Mouse (Mus musculus): ENCODE measurements around the gene Rgl2. TPM values are rescaled to one million over a fixed set of nuclear protein-coding genes. Genes with fewer than 3 reads are reported as not detected.
"Not testable (repeated sequence)": the region's sequence is repeated elsewhere in the genome, so short reads cannot be mapped to it uniquely, and the experiment has no call there.

The Rgl2 gene
- polyA plus RNA-seq, 1 experiment from 2014 or later, result 47.2 TPM

DNA sequence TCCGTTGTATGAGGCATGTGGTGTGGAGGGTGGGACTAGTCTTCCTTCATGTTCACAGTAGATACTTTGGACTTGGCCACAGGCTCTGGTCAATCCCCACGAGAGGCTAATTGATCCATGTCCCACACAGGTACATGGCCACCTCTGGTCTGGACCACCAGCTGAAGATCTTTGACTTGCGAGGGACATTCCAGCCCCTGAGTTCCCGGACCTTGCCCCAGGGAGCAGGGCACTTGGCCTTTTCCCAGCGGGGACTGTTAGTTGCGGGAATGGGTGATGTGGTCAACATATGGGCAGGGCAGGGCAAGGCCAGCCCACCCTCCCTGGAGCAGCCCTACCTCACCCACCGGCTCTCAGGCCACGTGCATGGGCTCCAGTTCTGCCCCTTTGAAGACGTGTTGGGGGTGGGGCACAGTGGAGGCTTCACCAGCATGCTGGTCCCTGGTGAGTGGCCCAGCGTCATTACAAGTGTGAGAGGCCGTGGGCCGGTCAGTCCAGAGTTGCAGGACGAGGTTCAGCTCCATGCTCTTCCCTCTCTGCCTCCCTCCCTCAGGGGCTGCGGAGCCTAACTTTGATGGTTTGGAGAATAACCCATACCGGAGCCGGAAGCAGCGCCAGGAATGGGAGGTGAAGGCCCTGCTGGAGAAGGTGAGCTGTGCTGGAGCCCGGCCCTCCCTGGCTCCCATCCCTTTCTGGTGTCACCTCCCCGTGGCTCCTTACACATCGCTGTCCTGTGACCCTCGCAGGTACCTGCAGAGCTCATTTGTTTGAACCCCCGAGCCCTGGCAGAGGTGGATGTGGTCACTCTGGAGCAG is 19.0 kb downstream of the Rgl2 start:
- no peaks in the 10 kb centered on the region for H3K27me3 ChIP-seq
- H3K4me3 ChIP-seq, result no peak overlapping the region
- no peak overlapping the region for H3K9ac ChIP-seq (replicated peaks)
- H3K9me3 ChIP-seq, result no peaks in the 10 kb centered on the region
- no peak for ATAC-seq (replicated peaks)
- 90% methylated on average over 22 of the region's 22 CpGs for WGBS
- peaks cover 41% of the 10 kb centered on the region for H3K4me1 ChIP-seq
- H3K36me3 ChIP-seq, result peaks cover 58% of the 10 kb centered on the region
- H3K4me2 ChIP-seq (replicated peaks), result no peak overlapping the region
- H3K27ac ChIP-seq (replicated peaks), result no peak overlapping the region

GRCm38 (mm10) chr17:33948905-33949537 is 19.7 kb downstream of the Rgl2 start:
- WGBS, result 91% methylated on average over 19 of the region's 19 CpGs
- Histone ChIP-seq H3K36me3 (peaks cover 57% of the 10 kb centered on the region), H3K4me1 (peaks cover 48% of the 10 kb centered on the region), H3K9me3 (no peaks in the 10 kb centered on the region), H3K27ac (replicated peaks) (no peak overlapping the region), H3K9ac (replicated peaks) (no peak overlapping the region), H3K4me2 (replicated peaks) (no peak overlapping the region), H3K4me3 (no peak overlapping the region), H3K27me3 (no peaks in the 10 kb centered on the region)
- no peak for ATAC-seq (replicated peaks)

- Histone ChIP-seq H3K4me1 (peaks cover 56% of the 10 kb centered on the region), H3K27me3 (no peaks in the 10 kb centered on the region), H3K27ac (replicated peaks) (peak overlapping the region; percentile 88; the same call in 1 of the 2 replicates), H3K9ac (replicated peaks) (peak overlapping the region; percentile 71), H3K36me3 (peaks cover 45% of the 10 kb centered on the region), H3K9me3 (no peaks in the 10 kb centered on the region), H3K4me2 (replicated peaks) (peak overlapping the region; percentile 93), H3K4me3 (peak overlapping the region; percentile 57)
- ATAC-seq (replicated peaks), result no peak
- WGBS, result 74% methylated on average over 10 of the region's 10 CpGs
Observed at GRCm38 (mm10) chr17:33950131-33950625, 20.8 kb downstream of the Rgl2 start.

GRCm38 (mm10) chr17:33951021-33951946 is 21.9 kb downstream of the Rgl2 start, which contains the start of gene B3galt4:
Gene B3galt4 (minus strand): TSS chr17:33951488.
- Histone ChIP-seq H3K9me3 (no peaks in the 10 kb centered on the region), H3K4me1 (peaks cover 57% of the 10 kb centered on the region), H3K27me3 (no peaks in the 10 kb centered on the region), H3K36me3 (peaks cover 36% of the 10 kb centered on the region), H3K27ac (replicated peaks) (peak within 1 kb of the TSS; percentile 88), H3K4me2 (replicated peaks) (peak within 1 kb of the TSS; percentile 93), H3K4me3 (peak within 1 kb of the TSS; percentile 57), H3K9ac (replicated peaks) (peak within 1 kb of the TSS; percentile 71)
- 1% methylated on average over 45 of the region's 45 CpGs for WGBS
- ATAC-seq (replicated peaks), result peak; percentile 78

GRCm38 (mm10) chr17:33952015-33952414 is 22.7 kb downstream of the Rgl2 start:
- 79% methylated on average over 13 of the region's 13 CpGs for WGBS
- Histone ChIP-seq H3K4me3 (peak overlapping the region; percentile 57; the same call in 1 of the 2 replicates), H3K36me3 (peaks cover 32% of the 10 kb centered on the region), H3K4me2 (replicated peaks) (peak overlapping the region; percentile 93; the same call in 1 of the 2 replicates), H3K27ac (replicated peaks) (peak overlapping the region; percentile 88; the same call in 1 of the 2 replicates), H3K4me1 (peaks cover 65% of the 10 kb centered on the region)
- H3K27me3 ChIP-seq; H3K9ac ChIP-seq (replicated peaks); ATAC-seq (replicated peaks); H3K9me3 ChIP-seq: not testable (repeated sequence)

GRCm38 (mm10) chr17:33952879-33953278 is 23.5 kb downstream of the Rgl2 start:
- Histone ChIP-seq H3K4me1 (peaks cover 69% of the 10 kb centered on the region), H3K4me2 (replicated peaks) (no peak overlapping the region), H3K36me3 (peaks cover 26% of the 10 kb centered on the region), H3K27ac (replicated peaks) (no peak overlapping the region), H3K9me3 (no peaks in the 10 kb centered on the region), H3K4me3 (0 out of 2 replicates have a peak overlapping the region, but pooled peaks have one; percentile 2), H3K9ac (replicated peaks) (no peak overlapping the region), H3K27me3 (no peaks in the 10 kb centered on the region)
- no peak for ATAC-seq (replicated peaks)
- 78% methylated on average over 4 of the region's 4 CpGs for WGBS

GRCm38 (mm10) chr17:33953310-33953709 is 24.0 kb downstream of the Rgl2 start:
- H3K9me3 ChIP-seq, result no peaks in the 10 kb centered on the region
- no peak overlapping the region for H3K9ac ChIP-seq (replicated peaks)
- no peak overlapping the region for H3K4me2 ChIP-seq (replicated peaks)
- H3K4me3 ChIP-seq, result 0 out of 2 replicates have a peak overlapping the region, but pooled peaks have one; percentile 2
- 84% methylated on average over 3 of the region's 3 CpGs for WGBS
- peaks cover 23% of the 10 kb centered on the region for H3K36me3 ChIP-seq
- ATAC-seq (replicated peaks), result no peak
- no peaks in the 10 kb centered on the region for H3K27me3 ChIP-seq
- H3K4me1 ChIP-seq, result peaks cover 69% of the 10 kb centered on the region
- no peak overlapping the region for H3K27ac ChIP-seq (replicated peaks)

DNA sequence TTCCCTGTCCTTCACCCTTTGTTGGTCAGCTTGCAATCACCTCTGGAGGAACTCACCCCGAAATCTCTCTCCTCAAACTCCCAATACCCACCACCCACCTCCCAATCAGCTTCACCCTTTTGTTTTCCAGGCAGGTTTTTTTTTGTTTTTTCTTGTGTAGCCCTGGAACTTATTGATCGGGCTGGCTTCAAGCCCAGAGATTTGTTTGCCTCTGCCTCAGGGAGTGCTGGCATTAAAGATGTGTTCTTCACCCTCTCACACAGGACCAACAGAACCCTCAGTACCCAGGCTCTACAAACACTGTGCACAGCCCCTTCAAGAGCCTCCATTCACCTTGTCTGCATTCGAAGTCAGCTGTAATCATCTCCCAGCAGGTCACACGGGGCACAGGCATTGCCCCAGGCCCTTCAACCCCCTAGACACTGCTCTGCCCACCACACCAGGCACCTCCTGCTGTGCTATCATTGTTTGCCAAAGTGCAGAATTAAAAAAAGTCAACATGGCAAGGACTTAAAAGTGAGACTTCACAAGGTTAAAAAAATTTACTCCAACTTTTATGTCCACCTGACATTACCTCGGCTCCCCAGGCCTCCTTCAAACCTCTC is 24.7 kb downstream of the Rgl2 start:
- Histone ChIP-seq H3K9ac (replicated peaks) (peak overlapping the region; percentile 87), H3K27ac (replicated peaks) (peak overlapping the region; percentile 3; the same call in 1 of the 2 replicates), H3K36me3 (peaks cover 25% of the 10 kb centered on the region), H3K4me3 (peak overlapping the region; percentile 56), H3K9me3 (no peaks in the 10 kb centered on the region), H3K4me1 (peaks cover 67% of the 10 kb centered on the region), H3K27me3 (no peaks in the 10 kb centered on the region), H3K4me2 (replicated peaks) (peak overlapping the region; percentile 74)
- WGBS, result 21% methylated on average over 5 of the region's 5 CpGs
- no peak for ATAC-seq (replicated peaks)

GRCm38 (mm10) chr17:33954646-33955554 is 25.6 kb downstream of the Rgl2 start:
- H3K27me3 ChIP-seq, result no peaks in the 10 kb centered on the region
- ATAC-seq (replicated peaks), result no peak
- under 1% methylated on average over 33 of the region's 33 CpGs for WGBS
- H3K27ac ChIP-seq (replicated peaks), result peak overlapping the region; percentile 81
- peaks cover 32% of the 10 kb centered on the region for H3K36me3 ChIP-seq
- H3K4me2 ChIP-seq (replicated peaks), result peak overlapping the region; percentile 74
- H3K9ac ChIP-seq (replicated peaks), result peak overlapping the region; percentile 87
- H3K9me3 ChIP-seq, result no peaks in the 10 kb centered on the region
- H3K4me3 ChIP-seq, result peak overlapping the region; percentile 56
- H3K4me1 ChIP-seq, result peaks cover 59% of the 10 kb centered on the region

- Histone ChIP-seq H3K27ac (replicated peaks) (peak within 1 kb of the TSS; percentile 93), H3K9ac (replicated peaks) (peak within 1 kb of the TSS; percentile 87), H3K4me2 (replicated peaks) (peak within 1 kb of the TSS; percentile 81), H3K4me3 (peak within 1 kb of the TSS; percentile 56), H3K27me3 (no peaks in the 10 kb centered on the region), H3K36me3 (peaks cover 38% of the 10 kb centered on the region), H3K4me1 (peaks cover 51% of the 10 kb centered on the region), H3K9me3 (no peaks in the 10 kb centered on the region)
- under 1% methylated on average over 50 of the region's 50 CpGs for WGBS
- ATAC-seq (replicated peaks), result peak; percentile 88
Observed at GRCm38 (mm10) chr17:33955555-33956214, 26.3 kb downstream of the Rgl2 start, which contains the start of the genes Vps52 and Rps18. Gene Vps52 (plus strand): TSS chr17:33955812. Gene Rps18 (minus strand): TSS chr17:33956001.

All from forebrain, embryonic 15.5 days (tissue).